Mouse (Mus musculus): ENCODE results near the gene Gm21294.
"Not testable (repeated sequence)": the region's sequence is repeated elsewhere in the genome, so short reads cannot be mapped to it uniquely, and the experiment has no call there.

Gene Gm21294

DNA sequence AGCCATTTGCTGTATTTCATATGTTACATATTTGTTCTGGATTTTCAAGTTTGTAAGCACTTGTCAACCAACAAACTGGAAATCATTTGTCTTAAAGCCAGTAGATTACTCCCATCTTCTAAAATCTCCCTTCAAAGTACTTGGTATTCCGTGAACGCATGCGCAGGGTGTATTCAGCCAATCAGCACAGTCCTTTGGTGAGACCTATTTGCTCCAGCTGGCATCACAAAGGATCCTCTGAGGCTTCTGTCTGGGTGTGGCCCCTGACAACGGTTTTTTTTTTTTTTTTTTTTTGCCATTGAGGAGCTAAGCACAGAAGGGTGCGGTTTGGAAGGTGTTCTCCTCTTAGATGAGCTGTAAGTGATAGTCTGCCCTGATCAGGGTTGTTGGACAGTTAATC lies at the start of gene Gm21294:
Gm21294 (plus strand) TSS at position 301 of the 400 bp plus-strand sequence.
- in situ Hi-C loops (cut with MboI): not testable (repeated sequence)

DNA sequence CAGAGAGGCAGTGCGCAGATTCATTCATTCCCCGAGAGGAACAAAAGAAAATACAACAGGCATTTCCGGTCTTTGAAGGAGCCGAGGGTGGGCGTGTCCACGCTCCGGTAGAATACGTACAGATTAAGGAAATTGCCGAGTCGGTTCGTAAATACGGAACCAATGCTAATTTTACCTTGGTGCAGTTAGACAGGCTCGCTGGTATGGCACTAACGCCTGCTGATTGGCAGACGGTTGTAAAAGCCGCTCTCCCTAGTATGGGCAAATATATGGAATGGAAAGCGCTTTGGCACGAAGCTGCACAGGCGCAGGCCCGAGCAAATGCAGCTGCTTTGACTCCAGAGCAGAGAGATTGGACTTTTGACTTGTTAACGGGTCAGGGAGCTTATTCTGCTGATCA lies 73.6 kb downstream of the Gm21294 start:
- in situ Hi-C loops (cut with MboI): not testable (repeated sequence)
